8 mouse cellular contexts compared by ENCODE assay signal in genomic region chr19:56721387-56722211, GRCm38 (mm10). TPM values are rescaled to one million over a fixed set of nuclear protein-coding genes. Genes with fewer than 3 reads are reported as not detected.
DNase-seq lines count a peak whose midpoint lies in the region; ATAC-seq and TF ChIP-seq lines count a peak whose summit lies in the region.

Adrb1 (plus strand) TSS chr19:56722199.

- no peak within 1 kb of the TSS for H3K27ac ChIP-seq in cerebellum, adult 2 months (ENCODE audit: insufficient read depth, low read length)
- peak within 1 kb of the TSS; percentile 98 for H3K27ac ChIP-seq in cortical plate, adult 2 months (ENCODE audit: insufficient read depth, low read length)
- H3K27ac ChIP-seq in intestine, embryonic 16.5 days (ENCODE audit: low read length), result peak within 1 kb of the TSS; percentile 21; the same call in 1 of the 2 replicates
- peak within 1 kb of the TSS; percentile 46; the same call in 1 of the 2 replicates for H3K27ac ChIP-seq in limb, embryonic 10.5 days

- H3K4me1 ChIP-seq in cerebellum, adult 2 months (ENCODE audit: control insufficient read depth, insufficient read depth, low read length), result no peaks in the 10 kb centered on the region; the same call in 1 of the 2 replicates
- peaks cover 2% of the 10 kb centered on the region for H3K4me1 ChIP-seq in cortical plate, adult 2 months (ENCODE audit: control insufficient read depth, insufficient read depth, low read length)
- peaks cover 22% of the 10 kb centered on the region for H3K4me1 ChIP-seq in intestine, embryonic 16.5 days (ENCODE audit: control insufficient read depth, insufficient read depth, low read length)
- peaks cover 35% of the 10 kb centered on the region for H3K4me1 ChIP-seq in limb, embryonic 10.5 days

- H3K4me3 ChIP-seq in cerebellum, adult 2 months (replicated peaks; ENCODE audit: insufficient read depth, low read depth, low read length), result peak within 1 kb of the TSS; percentile 23
- H3K4me3 ChIP-seq in cortical plate, adult 2 months (ENCODE audit: insufficient read depth, low read length), result peak within 1 kb of the TSS; percentile 92
- peak within 1 kb of the TSS; percentile 64 for H3K4me3 ChIP-seq in intestine, embryonic 16.5 days (ENCODE audit: low read length)
- peak within 1 kb of the TSS; percentile 61 for H3K4me3 ChIP-seq in limb, embryonic 10.5 days

- peak within 1 kb of the TSS; percentile 70 for H3K9ac ChIP-seq in intestine, embryonic 16.5 days (ENCODE audit: low read depth, low read length)

- no peak for TF ChIP-seq CTCF in cerebellum, adult 2 months (IDR thresholded peaks at IDR 0.05; ENCODE audit: borderline replicate concordance, insufficient read depth, low read depth, low read length)
- no peak for TF ChIP-seq CTCF in cortical plate, adult 2 months (IDR thresholded peaks at IDR 0.05; ENCODE audit: extremely low read depth, insufficient read depth, low read length)

- H3K4me2 ChIP-seq in intestine, embryonic 16.5 days (ENCODE audit: low read depth, low read length), result peak within 1 kb of the TSS; percentile 97

- H3K9me3 ChIP-seq in intestine, embryonic 16.5 days (ENCODE audit: control insufficient read depth, low read length), result no peaks in the 10 kb centered on the region
- no peaks in the 10 kb centered on the region for H3K9me3 ChIP-seq in limb, embryonic 10.5 days (replicated peaks)

- H3K27me3 ChIP-seq in cerebellum, adult 2 months (ENCODE audit: control insufficient read depth, insufficient read depth, low read length), result peaks cover 6% of the 10 kb centered on the region; the same call in 1 of the 2 replicates
- H3K27me3 ChIP-seq in intestine, embryonic 16.5 days (replicated peaks; ENCODE audit: control insufficient read depth, insufficient read depth, low read length), result peaks cover 36% of the 10 kb centered on the region
- peaks cover 99% of the 10 kb centered on the region for H3K27me3 ChIP-seq in limb, embryonic 10.5 days (ENCODE audit: low read depth, poor library complexity, severe bottlenecking)

- WGBS in cerebellum, adult 2 months, result 1% methylated on average over 53 of the region's 63 CpGs
- WGBS in intestine, embryonic 16.5 days, result under 1% methylated on average over 42 of the region's 63 CpGs
- under 1% methylated on average over 44 of the region's 63 CpGs for WGBS in limb, embryonic 10.5 days

- peak; percentile 29 to 33 for DNase-seq in cerebellum, adult 2 months
- no peak for DNase-seq in cerebellum, adult 11 months
- peak; percentile 38 to 71 for DNase-seq in gastrocnemius, postnatal 4 days (ENCODE audit: low spot score in 2 of 2)
- peak; percentile 62 for DNase-seq in limb, embryonic 10.5 days (ENCODE audit: low spot score)
- peak; percentile 45 for DNase-seq in mesoderm, embryonic 11.5 days (ENCODE audit: low read depth, low spot score)
- peak; percentile 16 to 24 for DNase-seq in spleen, postnatal 36 days (ENCODE audit: low spot score in 2 of 2)

- peak; percentile 48; the same call in 1 of the 2 replicates for ATAC-seq in intestine, embryonic 16.5 days

- no peaks in the 10 kb centered on the region for H3K36me3 ChIP-seq in intestine, embryonic 16.5 days (ENCODE audit: control insufficient read depth, insufficient read depth, low read length)
- no peaks in the 10 kb centered on the region for H3K36me3 ChIP-seq in limb, embryonic 10.5 days

- no peak for TF ChIP-seq POLR2A in cerebellum, adult 2 months (IDR thresholded peaks at IDR 0.05; ENCODE audit: borderline replicate concordance, insufficient read depth, low read length)
- peak; percentile 64; the same call in 1 of the 2 replicates for TF ChIP-seq POLR2A in cortical plate, adult 2 months (IDR thresholded peaks at IDR 0.05; ENCODE audit: extremely low read depth, insufficient read depth, low read length)

RNA-seq across cellular contexts. Expression of gene Adrb1, which starts in this region (rescaled TPM):
- polyA plus RNA-seq in cerebellum, adult 2 months (2012; rRNA removed), result 4.0 and 4.1 TPM in 2 replicates
- polyA plus RNA-seq in cortical plate, adult 2 months (2012; rRNA removed), result 30.8 and 34.0 TPM in 2 replicates
- 1 to 10 TPM; 1.4 to 1.9 TPM for total RNA-seq in gastrocnemius, postnatal 4 days (2021)
- polyA plus RNA-seq in intestine, embryonic 16.5 days (2015; fragmentation: Nextera tagmentation; extraction: Ambion mirVana), result 0.35 and 0.36 TPM in 2 replicates
- 0.16 TPM in 1 of 2 replicates, not detected in the other for polyA plus RNA-seq in limb, embryonic 10.5 days (2016; fragmentation: Nextera tagmentation; extraction: Ambion mirVana)

Comparison
In these comparisons a context has a peak if more than half of its experiments do, and no peak if none do; other contexts are left out.
1. Peak in ATAC-seq, H3K4me3 ChIP-seq, H3K27ac ChIP-seq, H3K9ac ChIP-seq and H3K4me2 ChIP-seq in intestine, embryonic 16.5 days; RNA of the gene not detected or under 1 TPM.
2. Peak in DNase-seq, H3K4me3 ChIP-seq and H3K27ac ChIP-seq in limb, embryonic 10.5 days; RNA of the gene not detected or under 1 TPM.
3. H3K4me3 ChIP-seq: peak in every context shown above with its lines; median percentile 92 in cortical plate, adult 2 months; 64 in intestine, embryonic 16.5 days; 61 in limb, embryonic 10.5 days; 23 in cerebellum, adult 2 months.